Mouse (Mus musculus) midbrain, postnatal 0 days (tissue): ENCODE data around the gene Dmtf1. TPM values are rescaled to one million over a fixed set of nuclear protein-coding genes. Genes with fewer than 3 reads are reported as not detected.

Experiments used
- ATAC-seq: fragments of 200-750 bp; cut with Nextera tagmentation; 2 replicates; pipeline ENCODE4 v1.8.0; 2017; ENCODE audit warnings: moderate number of reproducible peaks, mild to moderate bottlenecking, moderate TSS enrichment, moderate library complexity; ENCODE audit not compliant: low FRiP score
- DNase-seq: peaks from one replicate; pipeline ENCODE4 v3.0.0-alpha.2; 2015; ENCODE audit warnings: low spot score
- H3K27ac ChIP-seq: fragments of 300-500 bp; sonication (generic); 2 replicates; pipeline ENCODE4 v1.5.1; 2014; ENCODE audit warnings: low read depth, mild to moderate bottlenecking, low read length, mixed read lengths
- H3K27me3 ChIP-seq: fragments of 300-500 bp; sonication (generic); 2 replicates; pipeline ENCODE4 v1.6.1; 2014; ENCODE audit warnings: low read length, control low read depth, mixed read lengths; ENCODE audit not compliant: insufficient read depth
- H3K36me3 ChIP-seq: fragments of 300-500 bp; sonication (generic); 2 replicates; pipeline ENCODE4 v1.6.1; 2014; ENCODE audit warnings: low read length, control low read depth, mixed read lengths; ENCODE audit not compliant: insufficient read depth
- H3K4me1 ChIP-seq: fragments of 300-500 bp; sonication (generic); 2 replicates; pipeline ENCODE4 v1.6.1; 2014; ENCODE audit warnings: mild to moderate bottlenecking, control low read depth, antibody characterized with exemption, low read length, mixed read lengths; ENCODE audit not compliant: insufficient read depth
- H3K4me2 ChIP-seq: fragments of 300-500 bp; sonication (generic); 2 replicates; pipeline ENCODE4 v1.6.1; 2014; ENCODE audit warnings: low read depth, mild to moderate bottlenecking, low read length, mixed read lengths; ENCODE audit not compliant: poor library complexity, severe bottlenecking
- H3K4me3 ChIP-seq: fragments of 300-500 bp; sonication (generic); 2 replicates; pipeline ENCODE4 v1.5.1; 2014; ENCODE audit warnings: low read depth, mild to moderate bottlenecking, low read length, moderate library complexity
- H3K9ac ChIP-seq: fragments of 300-500 bp; sonication (generic); replicated peaks from 2 replicates; pipeline ENCODE4 v1.6.1; 2014; ENCODE audit warnings: mild to moderate bottlenecking, low read length, moderate library complexity, mixed read lengths; ENCODE audit not compliant: poor library complexity, severe bottlenecking
- H3K9me3 ChIP-seq: fragments of 300-500 bp; sonication (generic); 2 replicates; pipeline ENCODE4 v1.6.1; 2016; ENCODE audit warnings: low read length, control low read depth
- CTCF ChIP-seq: IDR thresholded peaks from 2 replicates; pipeline ENCODE4 v1.5.1; 2016; ENCODE audit warnings: antibody characterized with exemption, mild to moderate bottlenecking
- WGBS: fragments of 180-500 bp; shearing (Covaris S2); extraction: QIAGEN DNeasy Blood & Tissue Kit; methylation state at CpG from one replicate; pipeline ENCODE4 v1.1.7; 2014; 5-methylcytosine and 5-hydroxymethylcytosine counted together
- polyA plus RNA-seq: library from polyadenylated mRNA; unstranded; fragments of >200 nt; fragmentation: Nextera tagmentation; extraction: Ambion mirVana; gene quantifications from 2 replicates; pipeline ENCODE4 v1.2.1, GENCODE M21; 2015
- total RNA-seq: library from RNA; depleted of rRNA; stranded (reverse); fragments of >200 nt; gene quantifications from 2 replicates; pipeline ENCODE4 v1.2.3, GENCODE M21; 2014

Gene Dmtf1
- total and polyA plus RNA-seq, 2 experiments from 2014 or later, result 29.7 to 38.7 TPM

- DNase-seq, result no peak
- no peaks in the 10 kb centered on the region for H3K36me3 ChIP-seq
- H3K4me2 ChIP-seq, result no peak overlapping the region
- H3K9ac ChIP-seq, result no peak overlapping the region
- no peak for ATAC-seq
- WGBS, result 85% methylated on average over 6 of the region's 6 CpGs
- H3K27ac ChIP-seq, result no peak overlapping the region
- no peaks in the 10 kb centered on the region for H3K27me3 ChIP-seq
- no peaks in the 10 kb centered on the region for H3K9me3 ChIP-seq
- no peak for TF ChIP-seq CTCF
- no peak overlapping the region for H3K4me3 ChIP-seq
- H3K4me1 ChIP-seq, result no peaks in the 10 kb centered on the region
These were observed 71.0 kb downstream of the Dmtf1 start for GRCm38 (mm10) chr5:9090493-9091106.

GRCm38 (mm10) chr5:9086924-9087719 is 74.5 kb downstream of the Dmtf1 start:
- 89% methylated on average over 3 of the region's 3 CpGs for WGBS
- DNase-seq, result no peak
- H3K9ac ChIP-seq, result no peak overlapping the region
- no peak overlapping the region for H3K27ac ChIP-seq
- no peaks in the 10 kb centered on the region for H3K27me3 ChIP-seq
- H3K9me3 ChIP-seq, result no peaks in the 10 kb centered on the region
- H3K36me3 ChIP-seq, result no peaks in the 10 kb centered on the region
- TF ChIP-seq CTCF, result no peak
- no peak overlapping the region for H3K4me3 ChIP-seq
- H3K4me1 ChIP-seq, result no peaks in the 10 kb centered on the region
- no peak for ATAC-seq
- no peak overlapping the region for H3K4me2 ChIP-seq

GRCm38 (mm10) chr5:9079773-9080501 is 81.6 kb downstream of the Dmtf1 start:
- H3K27me3 ChIP-seq, result no peaks in the 10 kb centered on the region
- DNase-seq, result no peak
- no peak overlapping the region for H3K27ac ChIP-seq
- no peak overlapping the region for H3K9ac ChIP-seq
- no peak overlapping the region for H3K4me3 ChIP-seq
- H3K4me1 ChIP-seq, result no peaks in the 10 kb centered on the region
- no peak for TF ChIP-seq CTCF
- H3K36me3 ChIP-seq, result no peaks in the 10 kb centered on the region
- ATAC-seq, result no peak
- H3K4me2 ChIP-seq, result no peak overlapping the region
- H3K9me3 ChIP-seq, result no peaks in the 10 kb centered on the region

GRCm38 (mm10) chr5:9073177-9073854 is 88.3 kb downstream of the Dmtf1 start:
- H3K36me3 ChIP-seq, result no peaks in the 10 kb centered on the region
- peak; percentile 74 for DNase-seq
- ATAC-seq, result 0 out of 2 replicates have a peak, but pooled peaks have one; percentile 23

GRCm38 (mm10) chr5:9071360-9071759 is 90.2 kb downstream of the Dmtf1 start:
- Histone ChIP-seq H3K36me3 (no peaks in the 10 kb centered on the region), H3K4me1 (no peaks in the 10 kb centered on the region), H3K27me3 (no peaks in the 10 kb centered on the region), H3K9ac (no peak overlapping the region), H3K27ac (no peak overlapping the region), H3K9me3 (no peaks in the 10 kb centered on the region), H3K4me2 (no peak overlapping the region), H3K4me3 (no peak overlapping the region)
- 96% methylated on average over 3 of the region's 3 CpGs for WGBS
- ATAC-seq (no peak), DNase-seq (no peak)
- no peak for TF ChIP-seq CTCF

More at GRCm38 (mm10) chr5:9073177-9073854, 88.3 kb downstream of the Dmtf1 start:
- Histone ChIP-seq H3K4me3 (no peak overlapping the region), H3K9me3 (no peaks in the 10 kb centered on the region), H3K4me1 (no peaks in the 10 kb centered on the region), H3K4me2 (no peak overlapping the region), H3K27ac (no peak overlapping the region), H3K9ac (no peak overlapping the region), H3K27me3 (no peaks in the 10 kb centered on the region)
- TF ChIP-seq CTCF, result peak; percentile 58
- 31% methylated on average over 5 of the region's 5 CpGs for WGBS
